Mouse (Mus musculus): ENCODE results near the gene Chm.
A peak's percentile ranks its signal among the peaks of the same experiment; 100 is the strongest.
"Not testable (repeated sequence)": the region's sequence is repeated elsewhere in the genome, so short reads cannot be mapped to it uniquely, and the experiment has no call there.

The Chm gene

GRCm38 (mm10) chrX:113185230-113185985 is at the start of gene Chm:
Gene Chm, minus strand, starts transcription at chrX:113185517.
- peak; percentile 59 for DNase-seq (ENCODE audit: low spot score)

- no peak for DNase-seq (ENCODE audit: low spot score)
Observed at GRCm38 (mm10) chrX:113193901-113194300, 8.6 kb upstream of the Chm start.

- DNase-seq (ENCODE audit: low spot score), result no peak
Observed at GRCm38 (mm10) chrX:113184569-113185229, 618 bp downstream of the Chm start.

GRCm38 (mm10) chrX:113180856-113181255 is 4.5 kb downstream of the Chm start:
- not testable (repeated sequence) for DNase-seq (ENCODE audit: low spot score)

- no peak for DNase-seq (ENCODE audit: low spot score)
Observed at GRCm38 (mm10) chrX:113172766-113173165, 12.6 kb downstream of the Chm start.

- DNase-seq (ENCODE audit: low spot score), result no peak
Observed at GRCm38 (mm10) chrX:113172271-113172670, 13.0 kb downstream of the Chm start.

- no peak for DNase-seq (ENCODE audit: low spot score)
Observed at GRCm38 (mm10) chrX:113160268-113160860, 25.0 kb downstream of the Chm start.

- no peak for DNase-seq (ENCODE audit: low spot score)
Observed at GRCm38 (mm10) chrX:113084171-113084570, 101.1 kb downstream of the Chm start.

GRCm38 (mm10) chrX:113076053-113076452 is 109.3 kb downstream of the Chm start:
- no peak for DNase-seq (ENCODE audit: low spot score)

- no peak for DNase-seq (ENCODE audit: low spot score)
Observed at GRCm38 (mm10) chrX:113074823-113075222, 110.5 kb downstream of the Chm start.

GRCm38 (mm10) chrX:113003621-113004020 is 181.7 kb downstream of the Chm start:
- DNase-seq (ENCODE audit: low spot score), result no peak

GRCm38 (mm10) chrX:113002192-113002591 is 183.1 kb downstream of the Chm start:
- no peak for DNase-seq (ENCODE audit: low spot score)
